Mouse (Mus musculus) olfactory bulb, adult 2 months (tissue): ENCODE measurements at regions not wholly inside any gene's neighbourhood (a gene's known extent, or its start where the extent isn't known, plus 50 kb on each side); places are given as distances from the start of the nearest gene placed in this dataset.

ENCODE experiments used
- CTCF ChIP-seq: fragments of 200-500 bp; IDR thresholded peaks from 2 replicates; pipeline ENCODE4 v1.5.1; 2012; ENCODE audit warnings: low read depth, mild to moderate bottlenecking, low read length, moderate library complexity; ENCODE audit not compliant: insufficient read depth
- POLR2A ChIP-seq: fragments of 200-500 bp; IDR thresholded peaks from 2 replicates; pipeline ENCODE4 v1.6.1; 2012; ENCODE audit warnings: mild to moderate bottlenecking, low read depth, low read length, moderate library complexity; ENCODE audit not compliant: insufficient read depth

- no peak for TF ChIP-seq POLR2A
- TF ChIP-seq CTCF: no peak
Observed at GRCm38 (mm10) chr3:120970746-120971466, 200.6 kb downstream of the Rwdd3 start.
